Mouse (Mus musculus): ENCODE data around the gene Mrap2. TPM values are rescaled to one million over a fixed set of nuclear protein-coding genes. Genes with fewer than 3 reads are reported as not detected.

Mrap2 gene
- polyA plus RNA-seq, 1 experiment from 2014 or later, result 0.41 TPM

DNA sequence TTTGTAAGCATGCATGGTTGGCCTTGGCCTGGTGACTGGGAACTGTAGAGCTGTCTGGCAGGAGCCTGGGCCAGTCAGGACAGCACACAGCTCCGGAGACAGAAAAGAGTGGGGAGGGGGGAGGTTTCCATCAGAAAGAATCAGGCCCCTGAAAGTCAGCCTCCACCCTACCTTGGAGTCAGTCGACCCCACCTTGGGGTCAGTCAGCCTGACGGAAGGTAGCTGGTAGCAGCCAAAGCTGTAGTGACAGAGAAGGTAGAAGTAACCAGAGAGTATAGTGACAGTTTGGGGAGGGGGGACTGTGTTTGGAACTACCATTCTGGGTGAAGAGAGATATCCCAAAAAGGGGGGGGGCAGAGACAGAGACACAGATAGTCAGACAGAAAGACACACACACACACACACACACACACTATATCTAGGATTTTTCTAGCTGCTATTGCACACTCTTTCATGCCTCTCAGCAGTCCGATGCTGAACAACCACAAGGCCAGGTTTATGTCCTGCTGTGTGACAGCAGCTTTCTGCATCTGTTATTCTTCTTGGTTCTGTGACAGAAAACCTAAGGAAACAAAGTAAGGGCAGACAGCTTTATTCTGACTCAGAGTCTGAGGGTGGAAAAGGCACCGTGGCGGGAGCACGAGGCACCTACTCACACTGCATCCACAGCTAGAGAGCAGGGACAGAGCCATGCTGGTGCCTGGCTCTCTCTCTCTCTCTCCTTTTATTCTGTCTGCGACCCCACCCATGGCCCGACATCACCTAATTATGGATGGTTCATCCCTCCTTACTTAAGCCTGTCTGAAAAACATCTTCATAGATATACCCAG lies 23.1 kb downstream of the Mrap2 start:
- no peaks in the 10 kb centered on the region for H3K36me3 ChIP-seq (ENCODE audit: control insufficient read depth, insufficient read depth, low read length)
- no peaks in the 10 kb centered on the region for H3K27me3 ChIP-seq (replicated peaks; ENCODE audit: control insufficient read depth, insufficient read depth, low read length)
- WGBS, result 74% methylated on average over 9 of the region's 9 CpGs
- no peaks in the 10 kb centered on the region for H3K9me3 ChIP-seq (replicated peaks; ENCODE audit: control insufficient read depth, low read length)
- H3K4me3 ChIP-seq (ENCODE audit: low read depth, low read length), result no peak overlapping the region
- no peak overlapping the region for H3K9ac ChIP-seq (ENCODE audit: low read length)
- no peak overlapping the region for H3K4me2 ChIP-seq (ENCODE audit: low read length)
- ATAC-seq (0 out of 2 replicates have a peak, but pooled peaks have one; percentile 34), DNase-seq (ENCODE audit: low spot score) (no peak)
- H3K4me1 ChIP-seq (ENCODE audit: control insufficient read depth, insufficient read depth, low read length), result no peaks in the 10 kb centered on the region
- H3K27ac ChIP-seq (ENCODE audit: low read depth, low read length), result no peak overlapping the region

DNA sequence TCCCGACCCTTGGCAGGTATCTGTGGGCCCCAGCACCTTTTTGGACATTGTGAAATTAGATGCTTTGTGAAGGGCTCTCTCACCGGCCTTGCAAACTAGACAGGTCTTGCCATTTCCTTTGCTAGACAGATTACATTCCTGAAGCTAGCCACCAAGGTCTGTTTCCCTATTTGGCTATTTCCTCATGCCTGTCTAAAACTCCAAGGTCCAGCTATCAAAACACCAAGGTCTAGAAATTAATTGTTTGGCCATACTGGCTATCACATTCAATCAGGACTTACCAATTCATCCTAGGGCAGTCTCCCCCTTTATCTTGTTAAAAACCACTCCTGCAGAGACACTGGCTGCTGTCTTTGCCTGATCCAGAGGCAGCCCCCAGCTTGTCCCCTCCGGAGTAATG lies 23.9 kb downstream of the Mrap2 start:
- Histone ChIP-seq H3K27me3 (replicated peaks; ENCODE audit: control insufficient read depth, insufficient read depth, low read length) (no peaks in the 10 kb centered on the region), H3K4me1 (ENCODE audit: control insufficient read depth, insufficient read depth, low read length) (no peaks in the 10 kb centered on the region), H3K27ac (ENCODE audit: low read depth, low read length) (no peak overlapping the region), H3K4me2 (ENCODE audit: low read length) (no peak overlapping the region), H3K9me3 (replicated peaks; ENCODE audit: control insufficient read depth, low read length) (no peaks in the 10 kb centered on the region), H3K4me3 (ENCODE audit: low read depth, low read length) (no peak overlapping the region), H3K36me3 (ENCODE audit: control insufficient read depth, insufficient read depth, low read length) (no peaks in the 10 kb centered on the region), H3K9ac (ENCODE audit: low read length) (no peak overlapping the region)
- ATAC-seq (no peak), DNase-seq (ENCODE audit: low spot score) (no peak)
- WGBS, result 67% methylated on average over 3 of the region's 3 CpGs

DNA sequence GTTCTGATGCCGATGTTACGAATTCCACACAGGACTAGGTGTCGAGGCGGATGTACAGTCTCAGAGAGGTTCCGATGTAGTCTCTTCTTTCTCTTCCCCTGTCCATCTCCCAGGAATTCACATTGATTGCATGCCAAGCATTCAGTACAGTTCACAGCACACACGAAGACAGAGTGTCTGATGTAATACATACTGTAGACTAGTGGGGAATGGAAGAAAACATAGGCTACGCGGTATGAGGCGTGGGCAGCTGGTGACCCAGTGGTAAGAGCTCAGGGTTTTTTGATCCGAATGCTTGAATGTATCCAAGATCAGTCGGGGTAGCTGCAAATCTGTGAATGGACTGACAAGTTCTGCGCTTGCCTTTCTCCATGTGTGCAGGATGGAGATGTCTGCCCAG lies 25.0 kb downstream of the Mrap2 start:
- Histone ChIP-seq H3K9me3 (replicated peaks; ENCODE audit: control insufficient read depth, low read length) (no peaks in the 10 kb centered on the region), H3K4me1 (ENCODE audit: control insufficient read depth, insufficient read depth, low read length) (no peaks in the 10 kb centered on the region), H3K36me3 (ENCODE audit: control insufficient read depth, insufficient read depth, low read length) (no peaks in the 10 kb centered on the region), H3K27me3 (replicated peaks; ENCODE audit: control insufficient read depth, insufficient read depth, low read length) (no peaks in the 10 kb centered on the region), H3K4me2 (ENCODE audit: low read length) (no peak overlapping the region), H3K27ac (ENCODE audit: low read depth, low read length) (no peak overlapping the region), H3K4me3 (ENCODE audit: low read depth, low read length) (no peak overlapping the region), H3K9ac (ENCODE audit: low read length) (no peak overlapping the region)
- ATAC-seq, result no peak
- 90% methylated on average over 12 of the region's 12 CpGs for WGBS
- no peak for DNase-seq (ENCODE audit: low spot score)

DNA sequence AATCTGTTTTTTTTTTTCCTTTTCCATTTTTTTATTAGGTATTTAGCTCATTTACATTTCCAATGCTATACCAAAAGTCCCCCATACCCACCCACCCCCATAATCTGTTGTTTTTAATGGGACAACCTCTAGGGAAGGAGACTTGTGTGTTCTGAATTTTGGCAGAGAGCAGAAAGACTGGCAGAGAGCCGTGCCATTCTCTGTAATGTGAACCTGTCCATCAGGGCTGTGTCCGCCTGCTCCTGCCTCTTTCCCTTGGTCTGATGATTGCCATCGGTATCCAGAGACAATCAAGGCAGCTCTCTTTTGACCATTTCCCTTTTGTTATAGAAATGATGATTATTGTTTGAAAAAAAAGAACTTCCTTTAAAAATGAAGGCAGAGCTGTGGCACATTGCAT lies 26.8 kb downstream of the Mrap2 start:
- Histone ChIP-seq H3K9me3 (replicated peaks; ENCODE audit: control insufficient read depth, low read length) (no peaks in the 10 kb centered on the region), H3K4me3 (ENCODE audit: low read depth, low read length) (no peak overlapping the region), H3K4me2 (ENCODE audit: low read length) (no peak overlapping the region), H3K9ac (ENCODE audit: low read length) (no peak overlapping the region), H3K4me1 (ENCODE audit: control insufficient read depth, insufficient read depth, low read length) (no peaks in the 10 kb centered on the region), H3K27ac (ENCODE audit: low read depth, low read length) (no peak overlapping the region), H3K27me3 (replicated peaks; ENCODE audit: control insufficient read depth, insufficient read depth, low read length) (no peaks in the 10 kb centered on the region), H3K36me3 (ENCODE audit: control insufficient read depth, insufficient read depth, low read length) (no peaks in the 10 kb centered on the region)
- DNase-seq (ENCODE audit: low spot score), result no peak
- 63% methylated on average over 3 of the region's 3 CpGs for WGBS
- no peak for ATAC-seq

DNA sequence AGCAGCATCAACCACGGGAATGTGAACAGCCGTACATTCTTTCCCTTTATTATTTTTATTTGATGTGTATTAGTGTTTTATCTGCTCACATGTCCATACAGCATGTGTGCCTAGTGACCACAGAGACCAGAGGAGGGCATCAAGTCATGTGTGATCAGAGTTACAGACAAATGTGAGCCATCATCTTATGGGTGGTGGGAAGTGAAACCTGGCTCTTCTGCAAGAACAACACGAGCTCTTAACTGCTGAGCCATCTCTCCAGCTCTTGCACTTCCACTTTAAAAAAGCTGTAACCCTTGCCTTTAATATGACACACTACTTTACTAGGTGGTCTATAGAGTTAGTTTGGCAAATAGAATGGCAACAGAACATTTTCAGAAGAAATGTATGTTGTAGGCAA lies 27.4 kb downstream of the Mrap2 start:
- 93% methylated on average over 3 of the region's 3 CpGs for WGBS
- no peaks in the 10 kb centered on the region for H3K4me1 ChIP-seq (ENCODE audit: control insufficient read depth, insufficient read depth, low read length)
- ATAC-seq (no peak), DNase-seq (ENCODE audit: low spot score) (no peak)
- H3K36me3 ChIP-seq (ENCODE audit: control insufficient read depth, insufficient read depth, low read length), result no peaks in the 10 kb centered on the region
- no peaks in the 10 kb centered on the region for H3K27me3 ChIP-seq (replicated peaks; ENCODE audit: control insufficient read depth, insufficient read depth, low read length)
- H3K4me3 ChIP-seq (ENCODE audit: low read depth, low read length), result no peak overlapping the region
- H3K27ac ChIP-seq (ENCODE audit: low read depth, low read length), result no peak overlapping the region
- H3K9me3 ChIP-seq (replicated peaks; ENCODE audit: control insufficient read depth, low read length), result no peaks in the 10 kb centered on the region
- H3K9ac ChIP-seq (ENCODE audit: low read length), result no peak overlapping the region
- no peak overlapping the region for H3K4me2 ChIP-seq (ENCODE audit: low read length)

DNA sequence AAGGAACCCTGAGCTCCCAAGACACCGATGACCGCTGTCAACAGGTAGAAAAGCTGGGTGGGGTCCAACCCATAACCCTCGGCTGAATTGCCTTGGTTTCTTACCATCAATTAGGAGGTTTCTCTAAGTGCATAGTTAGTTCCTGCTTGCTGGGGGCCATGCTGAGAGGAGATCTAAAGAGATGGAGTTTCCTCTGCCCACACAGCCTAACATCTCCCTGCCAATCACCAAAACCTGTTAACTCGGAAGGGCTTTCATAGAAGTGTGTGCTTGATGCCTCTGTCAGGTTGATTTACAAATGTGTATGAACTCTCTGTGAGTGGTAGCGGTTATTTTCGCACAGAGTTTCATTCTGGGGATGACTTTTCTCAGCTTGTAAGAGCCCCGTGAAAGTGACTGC lies 34.4 kb downstream of the Mrap2 start:
- no peak overlapping the region for H3K9ac ChIP-seq (ENCODE audit: low read length)
- H3K4me2 ChIP-seq (ENCODE audit: low read length), result no peak overlapping the region
- no peaks in the 10 kb centered on the region for H3K36me3 ChIP-seq (ENCODE audit: control insufficient read depth, insufficient read depth, low read length)
- WGBS, result 79% methylated on average over 7 of the region's 7 CpGs
- H3K4me1 ChIP-seq (ENCODE audit: control insufficient read depth, insufficient read depth, low read length), result no peaks in the 10 kb centered on the region
- no peak overlapping the region for H3K27ac ChIP-seq (ENCODE audit: low read depth, low read length)
- DNase-seq (ENCODE audit: low spot score), result no peak
- no peaks in the 10 kb centered on the region for H3K9me3 ChIP-seq (replicated peaks; ENCODE audit: control insufficient read depth, low read length)
- no peak overlapping the region for H3K4me3 ChIP-seq (ENCODE audit: low read depth, low read length)
- no peaks in the 10 kb centered on the region for H3K27me3 ChIP-seq (replicated peaks; ENCODE audit: control insufficient read depth, insufficient read depth, low read length)
- ATAC-seq, result no peak

DNA sequence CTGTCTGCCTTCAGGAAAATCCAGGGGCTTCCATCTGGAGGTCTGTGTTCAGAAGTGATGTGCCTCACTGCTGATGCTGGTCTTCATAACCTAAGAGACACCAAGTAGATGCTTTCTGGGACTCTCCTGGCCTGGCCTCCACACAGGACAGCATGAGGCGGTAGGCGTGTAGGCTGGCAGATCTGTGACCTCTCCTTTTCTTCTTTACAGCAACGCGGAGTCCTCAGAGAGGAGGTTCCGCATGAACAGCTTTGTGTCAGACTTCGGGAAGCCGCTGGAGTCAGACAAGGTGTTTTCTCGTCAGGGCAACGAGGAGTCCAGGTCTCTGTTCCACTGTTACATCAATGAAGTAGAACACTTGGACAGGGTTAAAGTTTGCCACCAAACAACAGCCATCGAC lies 38.1 kb downstream of the Mrap2 start:
- Histone ChIP-seq H3K9me3 (replicated peaks; ENCODE audit: control insufficient read depth, low read length) (no peaks in the 10 kb centered on the region), H3K36me3 (ENCODE audit: control insufficient read depth, insufficient read depth, low read length) (no peaks in the 10 kb centered on the region), H3K4me2 (ENCODE audit: low read length) (no peak overlapping the region), H3K9ac (ENCODE audit: low read length) (no peak overlapping the region), H3K27ac (ENCODE audit: low read depth, low read length) (no peak overlapping the region), H3K27me3 (replicated peaks; ENCODE audit: control insufficient read depth, insufficient read depth, low read length) (no peaks in the 10 kb centered on the region), H3K4me1 (ENCODE audit: control insufficient read depth, insufficient read depth, low read length) (no peaks in the 10 kb centered on the region), H3K4me3 (ENCODE audit: low read depth, low read length) (no peak overlapping the region)
- 87% methylated on average over 10 of the region's 10 CpGs for WGBS
- DNase-seq (ENCODE audit: low spot score), result no peak
- no peak for ATAC-seq

DNA sequence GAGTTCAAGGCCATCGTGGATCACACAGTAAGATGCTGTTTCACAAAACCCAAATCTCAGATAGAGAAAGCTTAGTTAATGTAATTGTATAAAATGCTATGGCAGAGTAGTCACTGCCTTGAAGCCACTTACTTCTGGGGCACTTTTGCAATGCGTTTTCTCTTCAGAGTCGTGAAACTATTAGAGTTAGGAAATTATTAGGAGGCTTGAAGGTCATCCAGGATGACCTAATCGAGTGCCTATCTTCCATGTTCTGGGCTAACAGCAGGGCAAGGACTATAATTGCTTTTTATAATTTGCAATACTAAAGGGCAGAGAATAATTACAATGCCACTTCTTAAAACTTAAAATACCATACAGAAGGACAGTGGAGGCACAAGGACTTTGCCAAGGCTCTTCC lies 43.2 kb downstream of the Mrap2 start:
- Histone ChIP-seq H3K9me3 (replicated peaks; ENCODE audit: control insufficient read depth, low read length) (peaks cover 3% of the 10 kb centered on the region), H3K36me3 (ENCODE audit: control insufficient read depth, insufficient read depth, low read length) (peaks cover 27% of the 10 kb centered on the region), H3K27me3 (replicated peaks; ENCODE audit: control insufficient read depth, insufficient read depth, low read length) (no peaks in the 10 kb centered on the region), H3K4me2 (ENCODE audit: low read length) (no peak overlapping the region), H3K9ac (ENCODE audit: low read length) (no peak overlapping the region), H3K4me3 (ENCODE audit: low read depth, low read length) (no peak overlapping the region), H3K4me1 (ENCODE audit: control insufficient read depth, insufficient read depth, low read length) (no peaks in the 10 kb centered on the region), H3K27ac (ENCODE audit: low read depth, low read length) (no peak overlapping the region)
- ATAC-seq (no peak), DNase-seq (ENCODE audit: low spot score) (no peak)
- 92% methylated on average over 4 of the region's 4 CpGs for WGBS

DNA sequence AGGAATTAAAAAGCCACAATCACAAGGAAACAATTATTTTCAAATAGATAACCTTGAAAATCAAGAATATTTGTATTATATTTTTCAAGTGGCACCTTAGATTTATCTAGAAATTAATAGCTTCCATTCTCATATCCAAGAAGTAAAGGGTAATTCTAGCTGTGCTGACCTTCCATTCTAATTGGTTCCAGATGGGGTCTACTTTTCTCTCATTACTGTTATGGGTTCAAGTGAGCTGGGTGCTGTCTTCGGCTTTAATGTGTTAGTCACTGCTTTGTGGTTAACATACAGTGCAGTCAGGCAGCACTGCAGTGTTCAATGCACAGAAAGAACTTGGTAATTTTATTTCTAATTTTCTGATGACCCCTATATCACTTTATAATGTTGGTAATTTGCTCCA lies 49.6 kb downstream of the Mrap2 start:
- WGBS, result 93% methylated on average over 1 of the region's 1 CpGs
- Histone ChIP-seq H3K36me3 (ENCODE audit: control insufficient read depth, insufficient read depth, low read length) (peaks cover 62% of the 10 kb centered on the region), H3K9ac (ENCODE audit: low read length) (no peak overlapping the region), H3K27me3 (replicated peaks; ENCODE audit: control insufficient read depth, insufficient read depth, low read length) (no peaks in the 10 kb centered on the region), H3K27ac (ENCODE audit: low read depth, low read length) (no peak overlapping the region), H3K4me1 (ENCODE audit: control insufficient read depth, insufficient read depth, low read length) (no peaks in the 10 kb centered on the region), H3K4me3 (ENCODE audit: low read depth, low read length) (no peak overlapping the region), H3K4me2 (ENCODE audit: low read length) (no peak overlapping the region), H3K9me3 (replicated peaks; ENCODE audit: control insufficient read depth, low read length) (peaks cover 7% of the 10 kb centered on the region)
- ATAC-seq, result no peak
- no peak for DNase-seq (ENCODE audit: low spot score)

Measured in forebrain, embryonic 14.5 days (tissue).